Mouse (Mus musculus): Measurements from ENCODE around the gene Fars2.

Gene Fars2

DNA sequence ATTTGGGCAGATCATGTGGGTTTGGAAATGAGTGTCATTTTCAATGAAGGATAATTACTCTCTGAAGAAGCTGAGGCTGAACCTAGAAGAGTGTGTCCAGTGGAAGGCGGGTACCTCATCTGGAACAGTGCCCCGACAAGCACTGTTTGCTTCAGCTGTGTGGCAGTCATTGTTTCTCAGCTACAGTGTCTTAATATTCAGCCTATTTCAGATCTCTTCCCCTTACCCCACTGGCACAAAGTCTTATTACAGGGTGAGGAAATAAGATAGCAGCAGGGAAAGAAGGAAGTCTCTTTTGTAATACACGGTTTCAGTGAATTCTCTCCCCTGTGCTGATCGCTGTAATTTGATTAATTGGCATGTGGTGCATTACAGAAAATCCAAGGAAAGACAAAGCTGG lies 101.1 kb downstream of the Fars2 start:
- DNase-seq (ENCODE audit: low spot score) = no peak

DNA sequence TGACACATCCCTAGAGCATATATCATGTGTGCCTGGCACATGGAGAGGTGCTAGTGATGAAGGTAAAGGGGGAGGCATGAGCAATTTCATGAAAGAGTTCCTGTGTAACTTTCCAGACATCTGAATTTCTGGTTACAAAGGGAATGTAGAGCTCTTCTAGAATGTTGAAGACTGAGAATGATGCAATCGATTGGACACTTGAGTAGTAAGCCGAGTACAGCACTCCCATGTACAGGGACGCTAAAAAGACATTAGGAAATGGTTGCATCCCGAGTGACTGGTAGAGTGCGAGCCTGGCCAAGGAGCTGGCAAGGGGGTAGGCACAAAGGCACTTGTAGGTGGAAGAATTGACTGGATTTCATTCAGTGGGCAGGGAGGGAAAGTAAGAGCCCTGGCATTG lies 102.3 kb downstream of the Fars2 start:
- DNase-seq (ENCODE audit: low spot score) = no peak

- DNase-seq (ENCODE audit: low spot score) = no peak
Observed at GRCm38 (mm10) chr13:36221897-36222296, 104.7 kb downstream of the Fars2 start.

GRCm38 (mm10) chr13:36222721-36223120 lies 105.5 kb downstream of the Fars2 start:
- no peak for DNase-seq (ENCODE audit: low spot score)

DNA sequence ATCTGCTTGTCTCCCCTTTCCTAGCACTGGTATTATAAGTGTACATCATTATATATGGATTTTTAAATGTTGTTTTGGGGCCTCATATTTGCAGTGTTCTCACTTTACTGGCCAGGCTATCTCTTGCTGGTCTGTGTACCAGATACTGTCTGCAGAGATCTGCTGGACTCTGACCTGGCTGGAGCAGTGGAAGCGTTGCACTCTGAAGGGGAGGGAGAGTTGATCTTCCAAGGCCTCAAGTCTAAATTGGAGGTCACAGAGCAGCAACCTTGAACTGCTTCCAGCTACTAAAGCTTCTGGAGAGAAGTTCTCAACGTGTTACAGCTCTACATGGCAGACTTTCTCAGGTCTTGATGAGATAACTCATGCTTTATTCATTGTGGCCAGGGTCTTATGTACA lies 107.2 kb downstream of the Fars2 start:
- DNase-seq (ENCODE audit: low spot score) = no peak

DNA sequence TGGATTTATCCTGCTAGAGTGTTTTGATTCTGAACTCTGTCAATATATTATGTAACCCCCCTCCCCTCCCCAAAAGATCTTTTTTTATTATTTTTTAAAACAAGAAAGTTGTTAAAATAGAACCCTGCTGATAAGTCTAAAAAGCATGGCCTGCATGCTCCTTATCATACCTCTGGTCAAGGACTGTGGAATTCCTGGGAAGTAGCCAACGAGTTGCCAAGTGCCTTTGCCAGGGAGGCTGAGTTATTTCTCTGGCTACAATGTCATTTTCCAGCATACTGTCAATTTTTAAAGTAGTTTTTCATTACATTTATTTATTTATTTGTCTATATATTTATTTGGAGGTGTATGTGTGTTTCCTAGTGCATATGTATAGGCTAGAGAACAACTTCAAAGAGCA lies 125.0 kb downstream of the Fars2 start:
- DNase-seq (ENCODE audit: low spot score) = no peak

GRCm38 (mm10) chr13:36253936-36254335 lies 136.7 kb downstream of the Fars2 start:
- no peak for DNase-seq (ENCODE audit: low spot score)

DNA sequence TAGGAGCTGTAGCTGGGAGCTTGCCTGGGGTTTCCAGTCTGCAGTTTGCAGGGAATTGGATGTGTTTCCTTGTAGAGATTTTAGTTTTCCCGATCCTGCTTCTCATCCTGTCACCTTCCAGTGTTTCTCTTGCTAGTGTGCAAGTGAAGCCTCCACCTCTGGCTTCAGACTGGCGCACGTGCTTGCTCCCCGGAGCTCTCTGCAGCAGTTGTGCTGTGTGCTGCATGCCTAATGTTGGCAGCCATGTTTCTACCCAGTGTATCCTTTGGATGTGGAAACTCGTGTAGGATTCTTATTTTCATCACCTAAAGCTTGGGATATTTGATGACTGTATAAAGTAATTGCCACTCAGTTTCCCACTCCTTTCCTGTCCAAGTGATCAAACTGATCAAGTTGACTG lies 140.0 kb downstream of the Fars2 start:
- DNase-seq (ENCODE audit: low spot score) = no peak

- DNase-seq (ENCODE audit: low spot score) = no peak
Observed at GRCm38 (mm10) chr13:36259754-36260153, 142.5 kb downstream of the Fars2 start.

DNA sequence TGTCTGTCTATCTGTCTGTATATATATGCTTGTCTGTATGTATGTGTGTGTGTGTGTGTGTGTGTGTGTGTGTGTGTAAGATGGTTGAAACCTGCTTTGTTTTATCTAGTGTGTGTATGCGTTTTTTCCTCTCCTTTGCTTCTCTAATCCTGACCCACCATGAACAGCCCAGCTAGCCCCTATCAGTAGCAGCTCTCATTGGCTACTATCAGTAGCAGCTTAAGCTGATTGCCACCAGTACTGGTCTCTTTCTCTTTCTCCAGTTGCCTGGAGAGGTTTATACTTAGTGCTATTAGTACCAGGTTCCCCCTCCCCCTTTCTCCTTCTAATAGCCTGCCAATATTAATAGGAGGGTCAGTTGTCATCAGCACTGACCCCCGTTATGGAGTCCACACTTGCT lies 144.1 kb downstream of the Fars2 start:
- no peak for DNase-seq (ENCODE audit: low spot score)

GRCm38 (mm10) chr13:36263240-36264095 lies 146.3 kb downstream of the Fars2 start:
- no peak for DNase-seq (ENCODE audit: low spot score)

GRCm38 (mm10) chr13:36264391-36264790 lies 147.2 kb downstream of the Fars2 start:
- no peak for DNase-seq (ENCODE audit: low spot score)

- DNase-seq (ENCODE audit: low spot score) = no peak
Observed at GRCm38 (mm10) chr13:36265342-36265744, 148.1 kb downstream of the Fars2 start.

- no peak for DNase-seq (ENCODE audit: low spot score)
Observed at GRCm38 (mm10) chr13:36267399-36267798, 150.2 kb downstream of the Fars2 start.

DNA sequence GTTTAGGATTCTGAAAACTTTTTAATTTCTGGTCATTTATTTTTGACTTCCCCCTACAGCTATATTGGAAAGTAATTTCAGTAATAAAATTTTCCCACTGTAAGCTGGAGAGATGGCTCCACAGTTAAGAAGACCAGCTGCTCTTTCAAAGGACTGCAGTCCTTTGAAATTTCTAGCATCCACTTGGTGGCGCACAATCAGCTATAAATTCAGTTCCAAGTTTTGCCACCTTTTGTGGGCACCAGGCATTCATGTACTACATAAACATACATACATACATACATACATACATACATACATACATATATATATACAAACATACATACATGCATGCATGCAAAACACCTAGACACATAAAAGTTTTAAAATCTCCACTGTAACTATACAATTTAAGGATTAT lies 153.7 kb downstream of the Fars2 start:
- no peak for DNase-seq (ENCODE audit: low spot score)

GRCm38 (mm10) chr13:36273497-36273896 lies 156.3 kb downstream of the Fars2 start:
- DNase-seq (ENCODE audit: low spot score) = no peak

DNA sequence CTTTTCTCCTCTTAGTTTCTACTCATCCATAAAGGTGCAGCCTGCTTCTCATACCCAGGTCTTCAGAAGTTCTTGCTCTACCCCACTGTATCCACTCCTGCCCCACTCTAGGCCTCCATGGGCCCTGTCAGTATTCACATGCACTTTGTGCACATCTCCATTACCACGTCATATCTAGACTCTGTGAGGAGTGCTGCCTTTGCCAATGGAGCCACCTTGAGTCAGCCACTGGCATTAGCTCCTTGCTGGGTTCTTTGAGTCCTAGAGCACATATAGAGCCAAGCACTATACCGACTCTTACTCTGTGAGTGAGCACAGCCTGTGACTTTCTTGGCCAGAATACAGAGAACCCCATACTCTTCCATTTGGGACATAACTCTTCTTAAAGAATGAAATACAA lies 159.0 kb downstream of the Fars2 start:
- no peak for DNase-seq (ENCODE audit: low spot score)

DNA sequence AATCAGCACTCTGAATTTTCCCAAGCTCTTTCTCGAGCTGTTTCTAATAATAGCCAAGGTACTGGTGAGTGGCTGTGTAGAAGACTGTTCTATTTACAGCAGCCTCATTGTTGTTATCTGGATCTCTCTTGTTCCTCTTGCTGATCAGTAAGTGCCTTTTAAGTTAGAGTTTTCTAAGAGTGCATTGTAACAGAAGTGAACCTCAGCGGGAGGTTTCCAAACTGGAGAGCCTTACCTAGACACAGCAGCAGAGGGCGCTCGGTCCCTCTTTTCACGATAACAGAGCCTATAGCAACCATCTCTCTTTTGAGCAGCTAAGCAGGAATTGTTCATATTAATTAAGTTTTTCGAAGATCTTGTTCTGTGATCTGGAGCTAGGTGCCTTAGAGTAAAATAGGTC lies 164.8 kb downstream of the Fars2 start:
- peak; percentile 68 for DNase-seq (ENCODE audit: low spot score)

- no peak for DNase-seq (ENCODE audit: low spot score)
Observed at GRCm38 (mm10) chr13:36282785-36283544, 165.8 kb downstream of the Fars2 start.

DNA sequence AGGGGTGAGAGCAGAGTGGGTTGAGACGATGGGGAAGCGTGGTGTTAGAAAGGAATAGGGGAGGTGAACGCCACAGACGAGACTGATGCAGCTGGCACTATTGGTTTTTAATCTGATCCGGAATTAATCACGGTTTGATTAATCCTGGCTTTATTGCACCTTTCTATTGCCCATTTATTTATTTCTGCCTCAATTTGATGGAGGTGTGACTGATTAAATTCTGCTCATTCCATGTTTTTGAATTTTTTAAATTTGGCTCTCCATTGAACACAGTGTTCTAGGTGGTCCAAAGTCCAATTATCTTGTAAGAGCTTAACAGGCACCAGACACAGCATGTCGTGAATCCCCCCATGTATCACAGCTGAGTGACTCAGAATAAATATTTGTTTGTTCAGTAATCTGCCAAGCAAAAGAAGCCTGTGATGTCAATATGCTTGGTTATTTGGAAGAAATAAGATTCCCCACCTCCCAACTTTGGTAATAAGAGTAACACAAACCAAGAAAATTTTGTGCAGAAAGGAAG lies 166.4 kb downstream of the Fars2 start:
- DNase-seq (ENCODE audit: low spot score) = no peak

DNA sequence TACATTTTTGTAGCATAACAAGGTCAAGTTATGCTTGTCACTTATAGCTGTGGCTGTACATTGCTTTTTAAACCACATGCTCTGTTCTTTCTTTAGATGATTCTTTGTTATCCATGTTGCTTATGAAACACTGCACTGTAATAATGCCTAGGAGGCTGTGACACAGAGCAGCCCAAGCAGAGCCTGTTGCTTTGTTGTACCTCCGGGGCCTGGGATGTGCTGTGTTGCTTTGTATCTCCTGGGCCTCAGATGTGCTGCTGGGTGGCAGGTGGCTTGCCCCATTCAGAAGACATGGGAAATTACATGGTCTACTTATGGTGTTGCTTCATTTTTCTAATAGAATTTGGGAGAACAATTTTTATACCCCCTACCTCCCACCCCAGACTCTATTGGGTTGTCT lies 166.9 kb downstream of the Fars2 start:
- no peak for DNase-seq (ENCODE audit: low spot score)

GRCm38 (mm10) chr13:36285235-36285634 lies 168.0 kb downstream of the Fars2 start:
- DNase-seq (ENCODE audit: low spot score) = no peak

DNA sequence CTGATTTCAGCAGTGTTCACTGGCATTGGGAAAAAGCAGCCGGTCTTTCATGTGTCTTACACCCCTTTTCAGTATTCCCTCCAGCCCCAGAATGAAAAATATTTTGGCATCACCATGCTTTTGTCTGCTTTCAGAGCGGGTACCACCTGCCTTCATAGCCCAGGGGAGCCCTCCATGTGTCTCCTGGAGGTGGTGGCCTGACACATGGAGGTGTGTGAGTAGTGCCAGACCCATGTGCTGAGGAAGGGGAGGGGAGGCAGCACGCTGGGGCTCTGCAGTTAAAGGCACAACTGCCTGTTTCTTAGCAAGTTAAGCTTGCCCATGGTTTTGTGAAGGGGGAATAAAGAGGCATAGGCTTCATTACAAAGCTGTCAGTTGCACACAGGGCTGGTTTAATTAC lies 176.3 kb downstream of the Fars2 start:
- DNase-seq (ENCODE audit: low spot score) = no peak
